Mouse (Mus musculus): Measurements from ENCODE around the gene Armc3.

The Armc3 gene

DNA sequence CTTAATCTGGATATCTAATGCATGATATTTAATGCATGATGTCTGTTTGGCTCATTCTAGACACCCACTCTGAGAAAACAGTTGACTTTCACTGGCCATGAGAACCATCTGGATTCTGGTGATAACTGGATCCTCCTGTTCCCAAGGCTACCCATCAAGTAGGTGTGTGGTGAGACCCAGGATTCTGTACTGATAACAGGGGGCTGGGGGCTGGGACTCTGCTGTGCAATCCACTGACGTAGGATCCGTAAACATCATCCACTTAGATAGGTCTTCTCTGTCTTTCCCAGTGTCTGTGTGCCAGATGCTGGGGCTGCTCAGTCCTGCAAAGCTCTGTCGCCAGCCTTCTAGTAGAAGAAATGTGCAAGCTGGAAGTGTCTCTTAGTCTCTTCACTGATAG, 149.4 kb downstream of the Armc3 start:
- in situ Hi-C loops (cut with MboI, MseI) = loop anchor here (10.0 kb wide), 1 partner anchor 344 kb away; no protein-coding TSS in a partner anchor

- in situ Hi-C loops (cut with MboI, MseI) = no loop called here
These were observed 151.1 kb downstream of the Armc3 start for GRCm38 (mm10) chr2:19350167-19350566.

GRCm38 (mm10) chr2:19351615-19352253, 152.6 kb downstream of the Armc3 start:
- in situ Hi-C loops (cut with MboI, MseI) = no loop called here

GRCm38 (mm10) chr2:19353158-19353557, 154.1 kb downstream of the Armc3 start:
- in situ Hi-C loops (cut with MboI, MseI) = no loop called here

Data from T-helper 1 cell (primary cell).